Mouse (Mus musculus): ENCODE measurements around the gene Ltb4r1. TPM values are rescaled to one million over a fixed set of nuclear protein-coding genes. Genes with fewer than 3 reads are reported as not detected.

Gene Ltb4r1
- 1 to 10 TPM; 1.0 to 1.4 TPM for total RNA-seq (2021)

GRCm38 (mm10) chr14:55765696-55766095 is at the start of gene Ltb4r1:
TSS of gene Ltb4r1 (plus strand) at chr14:55765962.
- intact Hi-C loops (cut with DNase I) = no loop called here
- DNase-seq = no peak

GRCm38 (mm10) chr14:55716271-55716670 is 49.5 kb upstream of the Ltb4r1 start:
- no peak for DNase-seq
- intact Hi-C loops (cut with DNase I) = no loop called here

- intact Hi-C loops (cut with DNase I) = no loop called here
- DNase-seq = no peak
Measured at GRCm38 (mm10) chr14:55716884-55717283, 48.9 kb upstream of the Ltb4r1 start.

- DNase-seq = no peak
Measured at GRCm38 (mm10) chr14:55719737-55720136, 46.0 kb upstream of the Ltb4r1 start.

GRCm38 (mm10) chr14:55720666-55721065 is 45.1 kb upstream of the Ltb4r1 start:
- no peak for DNase-seq
- intact Hi-C loops (cut with DNase I) = no loop called here

More at GRCm38 (mm10) chr14:55719737-55720136, 46.0 kb upstream of the Ltb4r1 start:
- intact Hi-C loops (cut with DNase I) = no loop called here

DNA sequence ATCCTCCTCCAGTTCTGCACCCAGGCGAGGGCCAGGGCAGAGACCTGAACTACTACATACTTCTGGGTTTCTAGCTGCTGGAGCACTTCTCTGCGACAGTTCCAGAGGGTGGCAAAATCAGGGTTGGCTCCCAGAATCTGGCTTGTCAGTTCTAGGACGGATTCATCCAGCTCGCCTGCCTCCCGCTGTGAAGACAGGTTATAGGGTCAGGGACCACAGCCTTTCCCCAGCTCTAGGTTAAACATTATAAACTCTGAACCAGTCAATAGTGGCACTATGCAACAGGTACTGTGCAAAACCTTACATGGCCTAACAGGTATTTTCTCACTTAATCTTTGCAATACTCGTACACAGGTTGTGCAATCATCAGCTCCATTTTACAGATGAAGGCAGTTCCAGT is 44.7 kb upstream of the Ltb4r1 start:
- no peak for DNase-seq
- intact Hi-C loops (cut with DNase I) = no loop called here

GRCm38 (mm10) chr14:55721700-55722437 is 43.9 kb upstream of the Ltb4r1 start, which contains the start of gene Rabggta:
TSS of gene Rabggta (minus strand) at chr14:55722263.
- peak; percentile 95 for DNase-seq
- intact Hi-C loops (cut with DNase I) = no loop called here

- intact Hi-C loops (cut with DNase I) = no loop called here
- no peak for DNase-seq
Measured at GRCm38 (mm10) chr14:55722438-55722945, 43.3 kb upstream of the Ltb4r1 start.

DNA sequence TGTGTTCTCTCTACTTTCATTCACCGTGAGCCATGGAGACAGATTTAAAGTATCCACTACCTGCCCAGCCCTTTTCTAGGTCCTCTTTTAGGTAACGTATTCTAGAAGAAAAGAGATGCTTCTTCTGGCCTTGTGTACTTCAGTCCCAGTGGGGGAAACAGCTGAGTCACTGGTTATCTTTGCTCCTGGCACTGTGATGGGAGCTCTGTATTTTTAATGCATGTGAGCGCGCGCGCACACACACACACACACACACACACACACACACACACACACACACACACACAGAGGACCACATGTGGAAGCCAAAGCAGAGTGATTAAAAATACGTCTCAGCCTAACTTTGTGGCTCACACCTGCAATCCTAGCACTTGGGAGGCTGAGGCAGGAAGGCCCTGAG is 42.3 kb upstream of the Ltb4r1 start:
- DNase-seq = no peak
- intact Hi-C loops (cut with DNase I) = no loop called here

DNA sequence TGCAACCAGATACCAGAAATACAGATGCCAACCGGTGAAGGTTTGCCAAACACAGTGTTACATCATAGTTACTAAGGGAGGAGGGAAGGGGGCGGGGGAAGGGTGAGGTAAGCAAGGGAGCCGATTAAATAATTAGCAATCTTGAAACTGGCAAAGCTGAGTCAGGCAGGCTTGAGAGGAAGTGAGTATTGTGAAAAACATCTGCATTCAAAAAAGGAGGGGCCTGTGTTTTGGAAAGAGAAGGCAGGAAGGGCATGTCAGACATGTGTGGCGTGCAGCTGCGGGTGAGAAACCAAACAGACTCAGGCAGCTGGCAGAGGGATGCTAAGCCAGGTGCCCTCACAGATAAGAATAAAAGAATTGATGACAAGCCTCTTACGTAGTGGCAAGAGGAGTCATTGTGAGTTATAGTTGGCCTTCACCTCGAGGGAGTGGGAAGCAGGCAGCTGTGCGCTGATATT is 41.3 kb upstream of the Ltb4r1 start:
- DNase-seq = no peak
- intact Hi-C loops (cut with DNase I) = no loop called here

DNA sequence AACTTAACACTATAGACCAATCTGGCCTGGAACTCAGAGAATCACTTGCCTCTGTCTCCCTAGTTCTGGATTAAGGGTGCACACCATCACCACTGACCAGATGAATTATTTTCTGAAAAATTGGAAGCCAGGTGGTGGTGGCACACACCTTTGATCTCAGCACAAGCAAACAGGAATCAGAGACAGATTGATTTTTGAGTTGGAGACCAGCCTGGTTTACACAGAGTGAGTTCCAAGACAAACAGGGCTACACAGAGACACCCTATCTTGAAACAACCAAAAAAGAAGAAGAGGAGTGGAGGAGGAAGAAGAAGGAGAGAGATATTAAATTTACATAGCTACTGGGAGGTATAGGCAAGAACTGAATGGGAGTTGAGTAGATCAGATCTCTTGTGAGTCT is 39.5 kb upstream of the Ltb4r1 start:
- DNase-seq = no peak
- intact Hi-C loops (cut with DNase I) = no loop called here

DNA sequence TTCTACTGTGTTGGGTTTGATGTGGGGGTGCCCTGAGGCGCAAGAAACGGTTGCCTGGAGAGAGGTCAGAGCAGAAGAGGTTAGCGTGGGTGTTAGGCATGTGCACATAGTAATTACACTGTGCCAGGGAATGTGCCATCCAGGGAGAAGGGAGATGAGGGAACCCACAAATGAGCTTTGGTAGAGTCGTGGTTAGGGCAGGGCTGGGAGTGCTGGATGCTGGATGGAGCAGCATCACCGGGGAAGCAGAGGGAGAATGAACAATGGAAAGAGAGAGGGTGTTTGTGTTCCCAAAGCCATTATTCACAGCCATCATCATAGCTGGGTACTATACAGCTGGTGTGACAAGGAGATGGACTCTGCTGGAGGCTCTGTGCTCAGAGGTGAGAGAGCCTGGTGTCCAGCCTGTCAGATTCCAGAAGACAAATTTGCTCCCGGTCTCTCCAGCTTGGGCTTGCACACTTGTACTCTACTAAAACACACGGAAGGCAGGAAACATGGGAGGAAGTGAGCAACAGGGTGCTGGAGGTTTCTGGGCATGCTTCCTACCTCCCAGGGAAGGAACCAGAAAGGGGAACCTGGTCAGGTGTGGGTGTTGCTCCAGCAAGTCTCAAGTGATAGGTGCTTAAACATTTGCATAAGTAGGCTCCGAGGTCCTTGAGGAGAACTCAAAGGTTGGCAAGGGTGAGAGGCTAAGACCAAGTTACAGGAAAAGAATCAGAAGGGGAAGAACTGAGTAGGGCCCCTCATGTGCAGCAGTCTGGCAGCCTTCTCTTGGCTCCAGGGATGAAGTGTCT is 37.7 kb upstream of the Ltb4r1 start:
- intact Hi-C loops (cut with DNase I) = no loop called here
- DNase-seq = no peak

DNA sequence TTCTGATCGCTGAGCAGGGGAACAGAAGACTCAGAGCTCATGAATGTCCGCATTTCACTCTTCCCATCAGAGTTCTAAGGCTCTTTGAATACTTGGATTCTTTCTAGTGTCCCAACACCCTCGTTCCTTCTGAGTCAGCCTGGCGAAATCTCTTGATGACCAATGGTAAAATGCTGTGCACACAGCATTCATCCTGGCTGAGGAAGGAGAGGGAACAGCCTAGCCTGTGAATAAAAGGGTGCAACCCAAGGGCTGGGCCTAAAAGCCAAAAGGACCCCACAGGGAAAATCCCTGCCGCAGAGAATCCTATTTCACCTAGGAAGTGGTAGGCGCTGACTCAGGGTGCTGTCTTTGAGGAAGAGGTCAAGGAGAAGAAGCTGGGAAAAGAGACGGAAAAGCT is 35.6 kb upstream of the Ltb4r1 start:
- no peak for DNase-seq
- intact Hi-C loops (cut with DNase I) = no loop called here

GRCm38 (mm10) chr14:55730531-55731032 is 35.2 kb upstream of the Ltb4r1 start:
- intact Hi-C loops (cut with DNase I) = no loop called here
- DNase-seq = peak; percentile 56

GRCm38 (mm10) chr14:55733889-55734288 is 31.9 kb upstream of the Ltb4r1 start:
- DNase-seq = no peak
- intact Hi-C loops (cut with DNase I) = no loop called here

DNA sequence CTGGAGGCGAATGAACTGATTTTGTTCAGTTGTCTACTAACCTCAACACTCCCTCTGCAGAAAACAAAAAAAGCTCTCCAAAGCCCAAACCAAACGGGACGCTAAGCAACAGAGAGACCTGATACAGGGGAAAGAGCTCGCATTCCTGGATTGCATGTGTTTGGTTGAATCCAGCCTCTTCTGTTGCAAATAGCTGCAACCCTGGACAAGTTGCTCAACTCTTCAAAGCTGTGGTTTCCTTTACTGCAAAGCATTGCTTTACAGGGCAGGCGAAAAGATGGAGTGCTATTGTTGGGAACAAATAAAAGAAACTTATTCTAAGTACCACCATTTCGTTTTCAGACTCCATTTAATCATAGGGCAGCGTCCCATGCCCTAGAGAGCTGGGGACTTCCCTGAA is 30.9 kb upstream of the Ltb4r1 start:
- no peak for DNase-seq
- intact Hi-C loops (cut with DNase I) = no loop called here

- intact Hi-C loops (cut with DNase I) = no loop called here
- no peak for DNase-seq
Measured at GRCm38 (mm10) chr14:55735334-55735733, 30.4 kb upstream of the Ltb4r1 start.

GRCm38 (mm10) chr14:55735758-55736157 is 30.0 kb upstream of the Ltb4r1 start:
- DNase-seq = no peak
- intact Hi-C loops (cut with DNase I) = no loop called here

- no peak for DNase-seq
- intact Hi-C loops (cut with DNase I) = no loop called here
Measured at GRCm38 (mm10) chr14:55737086-55737687, 28.6 kb upstream of the Ltb4r1 start.

DNA sequence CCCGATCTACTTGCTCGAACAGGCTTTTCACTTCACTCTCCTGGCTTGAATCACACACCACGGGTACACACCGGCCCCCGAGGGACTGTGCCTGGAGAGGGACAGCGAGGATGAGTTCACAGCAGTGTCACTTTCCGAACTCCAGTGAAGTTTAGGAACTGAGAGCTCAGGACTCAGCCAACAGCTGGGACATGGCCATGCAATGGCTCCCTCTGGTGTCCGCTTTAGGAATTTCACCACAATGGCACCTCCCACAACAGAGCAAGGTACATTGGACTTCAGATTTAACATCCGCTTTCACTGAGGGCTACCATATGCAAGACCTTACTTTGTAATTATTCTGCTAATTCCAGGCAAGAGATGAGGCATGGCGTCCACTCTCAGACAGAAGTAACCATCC is 22.1 kb upstream of the Ltb4r1 start:
- intact Hi-C loops (cut with DNase I) = loop anchor here (2.0 kb wide), 1 partner anchor 59 kb away; no protein-coding TSS in a partner anchor
- DNase-seq = peak; percentile 82

Measured in left cerebral cortex, postnatal 4 days (tissue).